12 mouse cellular contexts compared by ENCODE assay signal in the genomic region with DNA sequence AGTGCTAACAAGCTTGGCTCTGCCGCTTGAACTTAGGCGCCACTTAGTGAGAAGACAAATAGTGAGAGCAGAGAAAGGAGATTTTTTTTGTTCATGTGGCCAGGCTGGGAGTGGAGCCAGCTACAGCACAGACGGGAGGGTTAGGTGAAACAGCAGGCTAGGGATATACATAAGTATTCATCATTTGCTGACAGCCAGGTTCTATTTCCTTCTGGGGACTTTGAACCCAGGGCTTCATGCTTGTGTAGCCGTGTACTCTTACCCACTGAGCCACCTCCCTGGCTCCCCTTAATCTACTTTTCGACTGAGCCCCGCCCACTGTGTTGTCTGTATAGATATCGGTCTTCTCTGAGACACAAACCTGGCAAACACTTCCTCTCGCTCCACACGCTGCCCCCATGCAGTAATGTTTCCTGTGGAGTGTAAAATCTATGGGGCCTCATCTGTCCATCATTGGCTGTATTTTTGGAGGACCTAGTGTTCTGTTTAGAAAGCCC. TPM values are rescaled to one million over a fixed set of nuclear protein-coding genes. Genes with fewer than 3 reads are reported as not detected.
DNase-seq lines count a peak whose midpoint lies in the region; ATAC-seq and TF ChIP-seq lines count a peak whose summit lies in the region.
"Had no signal": no experiment of that assay in that cellular context is flagged by ENCODE, and none has a peak within 500 bp of the region (broad histone marks: within the 10 kb centered on the region; RNA-seq: fewer than 3 reads in every experiment).

No protein-coding gene starts in this region.

- 39% methylated on average over 9 of the region's 9 CpGs for WGBS in heart, embryonic 16.5 days
- WGBS in liver, embryonic 14.5 days (ENCODE audit: insufficient replicate concordance): 15% methylated on average over 9 of the region's 9 CpGs

- TF ChIP-seq CTCF in liver, embryonic 14.5 days (IDR thresholded peaks at IDR 0.05; ENCODE audit: low read depth): no peak

- no peaks in the 10 kb centered on the region for H3K4me1 ChIP-seq in heart, embryonic 16.5 days (ENCODE audit: control insufficient read depth, insufficient read depth, low read length)
- peaks cover 17 to 25% of the 10 kb centered on the region in 2 experiments for H3K4me1 ChIP-seq in liver, embryonic 14.5 days (replicated peaks; ENCODE audit: control insufficient read depth in 2 of 2, insufficient read depth in 2 of 2, low read length in 1 of 2)

- peaks cover 4% of the 10 kb centered on the region; the same call in 1 of the 2 replicates for H3K27me3 ChIP-seq in heart, embryonic 16.5 days (ENCODE audit: control insufficient read depth, insufficient read depth, low read length)
- H3K27me3 ChIP-seq in liver, embryonic 14.5 days (ENCODE audit: control insufficient read depth, insufficient read depth, low read length): no peaks in the 10 kb centered on the region

- intact Hi-C loops in heart, postnatal 36 days (cut with DNase I): no loop called here
- intact Hi-C loops in heart, postnatal 14 days (cut with DNase I): loop anchor here (2.0 kb wide), 1 partner anchor 27 kb away; no protein-coding TSS in a partner anchor

- no peak overlapping the region for H3K4me3 ChIP-seq in heart, embryonic 16.5 days (ENCODE audit: low read length)
- H3K4me3 ChIP-seq in liver, embryonic 14.5 days (ENCODE audit: insufficient read depth in 1 of 2, low read depth in 2 of 2, low read length in 2 of 2): no peak overlapping the region

- H3K27ac ChIP-seq in heart, embryonic 16.5 days (ENCODE audit: low read length): no peak overlapping the region; the same call in 1 of the 2 replicates
- peak overlapping the region; percentile 70 for H3K27ac ChIP-seq in liver, embryonic 14.5 days

- no peaks in the 10 kb centered on the region for H3K36me3 ChIP-seq in heart, embryonic 16.5 days (ENCODE audit: control insufficient read depth, insufficient read depth)
- H3K36me3 ChIP-seq in liver, embryonic 14.5 days (replicated peaks; ENCODE audit: control insufficient read depth, insufficient read depth, low read depth): no peaks in the 10 kb centered on the region

- no peak overlapping the region for H3K4me2 ChIP-seq in heart, embryonic 16.5 days (ENCODE audit: low read depth, low read length)
- peak overlapping the region; percentile 42 for H3K4me2 ChIP-seq in liver, embryonic 14.5 days (ENCODE audit: low read depth)

- DNase-seq in heart, postnatal 36 days: no peak
- peak; percentile 71 for DNase-seq in c-Kit-positive CD71-positive TER-119-negative erythroid progenitor cells, embryonic 14.5 days (ENCODE audit: low read depth)
- peak; percentile 62 to 68 (median 68) for DNase-seq in liver, embryonic 14.5 days (ENCODE audit: low read depth in 3 of 3, low spot score in 3 of 3)
- no peak for DNase-seq in layer of hippocampus, adult 9-11 months
- DNase-seq in heart, postnatal 14 days: no peak
- no peak for DNase-seq in frontal cortex, postnatal 10 days (ENCODE audit: low spot score in 2 of 2)

- TF ChIP-seq EP300 in liver, embryonic 14.5 days (IDR thresholded peaks at IDR 0.05; ENCODE audit: low read depth): 0 out of 2 replicates have a peak, but pooled peaks have one; percentile 11

- H3K9ac ChIP-seq in heart, embryonic 16.5 days (ENCODE audit: low read length): 0 out of 2 replicates have a peak overlapping the region, but pooled peaks have one; percentile 22
- H3K9ac ChIP-seq in liver, embryonic 14.5 days (replicated peaks): peak overlapping the region; percentile 3; the same call in 1 of the 2 replicates

- no peak for ATAC-seq in heart, embryonic 16.5 days (replicated peaks; ENCODE audit: extremely low read depth, insufficient read depth, low FRiP score)
- ATAC-seq in CD4-positive, CD25-positive, alpha-beta regulatory T cell, adult 4 months: peak; percentile 12
- ATAC-seq in liver, embryonic 14.5 days (ENCODE audit: insufficient read depth): peak; percentile 89

- no peaks in the 10 kb centered on the region for H3K9me3 ChIP-seq in heart, embryonic 16.5 days (replicated peaks; ENCODE audit: control insufficient read depth, low read length)
- no peaks in the 10 kb centered on the region for H3K9me3 ChIP-seq in liver, embryonic 14.5 days (ENCODE audit: control insufficient read depth, low read length)

RNA-seq across cellular contexts. Expression of gene Slc25a1, which starts 11.3 kb away (rescaled TPM):
- polyA plus RNA-seq in heart, embryonic 16.5 days (2015; fragmentation: Nextera tagmentation; extraction: Ambion mirVana): 27.2 and 27.9 TPM in 2 replicates
- total RNA-seq in heart, postnatal 36 days (2021): 10 to 100 TPM in 1 of 2 experiments, 1 to 10 TPM in 1; 5.9 to 13.9 TPM
- 1 to 10 TPM; 7.9 to 9.5 TPM for polyA plus RNA-seq in CD4-positive, CD25-positive, alpha-beta regulatory T cell, adult 4 months (2017; shearing (Covaris generic))
- 33.4 and 41.7 TPM in 2 replicates for polyA plus RNA-seq in liver, embryonic 14.5 days (2012; rRNA removed)
- polyA plus RNA-seq in liver, embryonic 14.5 days (2014; fragmentation: Nextera tagmentation; extraction: Ambion mirVana): 50.6 and 57.2 TPM in 2 replicates
- 1 to 10 TPM; 5.9 to 8.3 TPM for total RNA-seq in heart, postnatal 14 days (2021)

RNA-seq across cellular contexts. Expression of gene Gsc2, which starts 24.4 kb away (rescaled TPM):
- polyA plus RNA-seq in heart, embryonic 16.5 days (2015; fragmentation: Nextera tagmentation; extraction: Ambion mirVana): not detected in 2 replicates
- not detected for total RNA-seq in heart, postnatal 36 days (2021)
- not detected for polyA plus RNA-seq in CD4-positive, CD25-positive, alpha-beta regulatory T cell, adult 4 months (2017; shearing (Covaris generic))
- not detected in 2 replicates for polyA plus RNA-seq in liver, embryonic 14.5 days (2012; rRNA removed)
- polyA plus RNA-seq in liver, embryonic 14.5 days (2014; fragmentation: Nextera tagmentation; extraction: Ambion mirVana): not detected in 2 replicates
- not detected for total RNA-seq in heart, postnatal 14 days (2021)
- total RNA-seq: left cerebral cortex, postnatal 10 days had no signal
- polyA plus RNA-seq: activated CD4-positive, CD25-positive, alpha-beta regulatory T cell, adult 4 months; kidney, adult 2 months had no signal

RNA-seq across cellular contexts. Expression of gene Ess2, which starts 28.2 kb away (rescaled TPM):
- 31.6 and 32.7 TPM in 2 replicates for polyA plus RNA-seq in heart, embryonic 16.5 days (2015; fragmentation: Nextera tagmentation; extraction: Ambion mirVana)
- total RNA-seq in heart, postnatal 36 days (2021): 10 to 100 TPM in 1 of 2 experiments, 1 to 10 TPM in 1; 8.7 to 10.6 TPM
- 10 to 100 TPM; 32.7 to 53.9 TPM for polyA plus RNA-seq in CD4-positive, CD25-positive, alpha-beta regulatory T cell, adult 4 months (2017; shearing (Covaris generic))
- 6.3 and 7.5 TPM in 2 replicates for polyA plus RNA-seq in liver, embryonic 14.5 days (2012; rRNA removed)
- polyA plus RNA-seq in liver, embryonic 14.5 days (2014; fragmentation: Nextera tagmentation; extraction: Ambion mirVana): 6.8 and 7.6 TPM in 2 replicates
- 10 to 100 TPM; 11.6 to 13.3 TPM for total RNA-seq in heart, postnatal 14 days (2021)

RNA-seq across cellular contexts. Expression of gene Tssk2, which starts 40.9 kb away (rescaled TPM):
- polyA plus RNA-seq in heart, embryonic 16.5 days (2015; fragmentation: Nextera tagmentation; extraction: Ambion mirVana): not detected in 2 replicates
- not detected for total RNA-seq in heart, postnatal 36 days (2021)
- not detected for polyA plus RNA-seq in CD4-positive, CD25-positive, alpha-beta regulatory T cell, adult 4 months (2017; shearing (Covaris generic))
- polyA plus RNA-seq in liver, embryonic 14.5 days (2012; rRNA removed): not detected in 2 replicates
- not detected in 2 replicates for polyA plus RNA-seq in liver, embryonic 14.5 days (2014; fragmentation: Nextera tagmentation; extraction: Ambion mirVana)
- total RNA-seq in heart, postnatal 14 days (2021): not detected
- total RNA-seq: left cerebral cortex, postnatal 10 days had no signal
- polyA plus RNA-seq: activated CD4-positive, CD25-positive, alpha-beta regulatory T cell, adult 4 months; midbrain, embryonic 14.5 days had no signal

RNA-seq across cellular contexts. Expression of gene Vpreb2, which starts 40.9 kb away (rescaled TPM):
- polyA plus RNA-seq in heart, embryonic 16.5 days (2015; fragmentation: Nextera tagmentation; extraction: Ambion mirVana): not detected in 2 replicates
- total RNA-seq in heart, postnatal 36 days (2021): not detected
- polyA plus RNA-seq in CD4-positive, CD25-positive, alpha-beta regulatory T cell, adult 4 months (2017; shearing (Covaris generic)): not detected
- polyA plus RNA-seq in liver, embryonic 14.5 days (2012; rRNA removed): 0.13 and 0.38 TPM in 2 replicates
- polyA plus RNA-seq in liver, embryonic 14.5 days (2014; fragmentation: Nextera tagmentation; extraction: Ambion mirVana): 0.66 and 0.88 TPM in 2 replicates
- not detected for total RNA-seq in heart, postnatal 14 days (2021)
- total RNA-seq: left cerebral cortex, postnatal 10 days had no signal
- polyA plus RNA-seq: activated CD4-positive, CD25-positive, alpha-beta regulatory T cell, adult 4 months; kidney, adult 2 months; midbrain, embryonic 14.5 days had no signal

Comparison
In these comparisons a context has a peak if more than half of its experiments do, and no peak if none do; other contexts are left out.
1. DNase-seq: peak in c-Kit-positive CD71-positive TER-119-negative erythroid progenitor cells, embryonic 14.5 days (single experiment) and liver, embryonic 14.5 days (3 of 3); none in heart, postnatal 36 days (0 of 2), layer of hippocampus, adult 9-11 months (single experiment), heart, postnatal 14 days (0 of 2) and frontal cortex, postnatal 10 days (0 of 2).